Mouse (Mus musculus) large intestine, adult 2 months (tissue): ENCODE measurements at regions not wholly inside any gene's neighbourhood (a gene's known extent, or its start where the extent isn't known, plus 50 kb on each side); places are given as distances from the start of the nearest gene placed in this dataset.

Experiments
- DNase-seq: peaks from one replicate; pipeline ENCODE4 v3.0.0-alpha.2; 2012; ENCODE audit warnings: low read depth, low spot score
- WGBS: fragments of 180-500 bp; shearing (Covaris S2); methylation state at CpG from one replicate; pipeline ENCODE4 v1.1.7; 2018; 5-methylcytosine and 5-hydroxymethylcytosine counted together

DNA sequence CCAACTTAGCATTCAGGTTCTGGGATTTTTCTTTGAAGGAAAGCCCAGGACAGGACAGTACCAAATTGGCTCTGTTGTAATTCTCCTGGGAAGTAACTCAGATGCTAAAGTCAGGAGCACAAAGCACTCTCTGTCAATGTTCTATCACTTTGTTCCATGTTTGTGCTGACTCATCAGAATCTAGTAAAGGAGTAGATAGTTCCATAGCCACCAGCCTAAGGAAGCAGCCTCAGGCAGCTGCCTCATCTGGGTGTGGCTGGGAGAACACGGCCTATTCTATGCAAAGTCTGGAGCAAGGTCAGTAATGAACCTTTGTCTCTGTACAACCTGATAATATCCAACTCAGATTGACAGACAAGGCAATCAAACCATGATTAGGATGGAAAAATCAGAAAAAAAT lies 64.9 kb upstream of the Ccser1 start:
- 39% methylated on average over 1 of the region's 1 CpGs for WGBS
- no peak for DNase-seq

DNA sequence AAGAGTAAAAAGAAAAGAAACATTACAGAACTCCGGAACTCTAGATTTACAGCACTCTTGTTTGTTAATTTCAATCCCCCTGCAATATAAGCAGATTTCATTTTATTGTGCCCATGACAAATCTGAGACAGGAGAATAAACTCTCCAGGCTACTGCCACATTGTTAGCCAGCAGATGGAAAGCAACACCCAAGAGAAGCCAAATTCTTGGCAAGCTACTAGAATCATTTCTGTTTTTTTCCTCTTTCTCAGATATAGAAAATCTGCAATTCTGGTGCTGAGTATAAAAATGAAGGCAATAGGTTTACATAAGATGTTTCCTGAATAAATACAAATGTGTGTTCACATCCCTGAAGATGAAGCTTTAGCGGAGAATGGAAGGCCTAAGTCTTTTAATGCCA lies 60.5 kb upstream of the Ccser1 start:
- DNase-seq = no peak
- 70% methylated on average over 2 of the region's 2 CpGs for WGBS

DNA sequence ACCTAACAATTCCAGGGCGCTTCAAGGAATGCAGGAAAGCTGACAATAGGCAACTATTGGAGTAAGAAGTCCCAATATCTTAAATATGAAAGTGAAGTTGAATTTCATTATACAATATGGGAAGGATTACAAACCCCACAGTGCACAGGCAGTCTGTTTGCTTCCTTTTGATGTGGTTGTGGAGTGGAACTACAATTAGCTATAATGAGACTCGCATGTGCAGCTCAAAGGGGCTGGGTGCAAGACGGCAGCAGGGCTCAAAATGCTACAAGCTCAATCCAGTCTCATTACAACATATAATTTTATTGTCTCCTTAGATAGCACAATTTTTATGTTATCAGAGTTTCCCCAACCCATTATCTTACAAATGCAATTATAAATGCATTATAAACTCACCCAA lies 54.7 kb upstream of the Ccser1 start:
- WGBS = 77% methylated on average over 3 of the region's 3 CpGs
- no peak for DNase-seq

DNA sequence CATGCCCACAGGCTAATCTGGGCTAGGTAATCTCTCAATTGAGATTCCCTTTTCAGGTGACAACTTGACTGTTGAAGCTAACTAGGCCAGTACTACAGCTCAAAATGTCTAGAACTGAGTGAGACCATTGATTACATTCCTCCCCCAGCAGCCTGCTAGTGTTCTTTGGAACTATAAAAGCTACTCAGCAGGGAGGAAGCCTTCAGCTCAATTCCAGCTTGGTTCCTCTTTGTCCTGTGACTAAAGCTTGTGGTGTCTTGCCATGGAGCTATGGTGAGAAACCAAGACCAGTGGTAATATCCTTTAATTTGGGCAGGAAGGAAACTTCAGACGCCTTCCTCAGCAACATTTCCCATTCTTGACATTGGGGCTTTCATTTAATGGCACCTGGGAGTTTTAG lies 52.9 kb upstream of the Ccser1 start:
- WGBS = 71% methylated on average over 1 of the region's 1 CpGs
- DNase-seq = no peak

DNA sequence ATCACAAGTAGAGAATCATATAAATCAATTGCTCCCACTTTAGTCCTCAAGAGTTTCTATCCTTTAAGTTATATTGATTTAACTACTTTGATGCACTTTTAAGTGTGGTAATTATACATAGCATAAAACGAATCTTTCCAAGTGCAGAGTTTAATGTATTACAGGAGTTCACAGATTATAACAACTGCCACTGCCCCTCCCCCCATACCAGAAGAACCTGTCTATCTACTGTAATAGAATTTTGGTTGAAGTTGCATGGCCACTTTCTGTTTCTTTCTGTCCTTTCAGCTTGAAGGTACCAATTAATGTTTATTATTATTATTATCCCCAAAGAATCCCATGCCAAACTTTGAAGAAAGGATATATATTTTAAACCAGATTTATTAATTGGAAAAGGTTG lies 51.9 kb upstream of the Ccser1 start:
- peak; percentile 14 for DNase-seq
- 29% methylated on average over 1 of the region's 1 CpGs for WGBS
